Mouse (Mus musculus): Measurements from ENCODE around the gene Sertad1. TPM values are rescaled to one million over a fixed set of nuclear protein-coding genes. Genes with fewer than 3 reads are reported as not detected.

Sertad1 gene
- polyA plus RNA-seq, 1 experiment from 2014 or later, result 18.4 TPM

DNA sequence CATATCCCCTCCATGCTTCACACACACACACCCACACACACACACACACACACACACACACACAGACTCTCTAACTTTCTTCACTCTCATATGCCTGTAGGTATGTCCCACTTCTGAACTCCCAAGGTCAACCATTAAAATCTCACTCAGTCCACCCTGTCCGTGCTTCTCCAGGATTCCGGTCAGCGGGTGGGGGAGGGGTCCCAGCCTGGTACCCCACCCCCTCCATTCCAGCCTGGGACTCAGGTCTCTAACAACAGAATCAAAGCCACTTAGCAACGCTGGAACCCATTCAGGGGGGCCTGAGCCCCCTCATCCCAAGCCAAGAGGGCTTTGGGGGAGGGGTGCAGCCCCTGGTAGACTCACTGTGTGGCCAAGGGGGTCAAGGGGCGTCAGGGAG, 36.3 kb downstream of the Sertad1 start, which contains the start of gene Hipk4:
Gene Hipk4 (plus strand): TSS at position 301 of the 400 bp plus-strand sequence.
- WGBS, result 65% methylated on average over 5 of the region's 5 CpGs
- H3K9me3 ChIP-seq (ENCODE audit: control insufficient read depth, low read length), result no peaks in the 10 kb centered on the region; the same call in 1 of the 2 replicates
- no peak within 1 kb of the TSS for H3K4me3 ChIP-seq (ENCODE audit: low read depth, low read length)
- H3K9ac ChIP-seq (ENCODE audit: low read length), result no peak within 1 kb of the TSS
- no peaks in the 10 kb centered on the region for H3K36me3 ChIP-seq (ENCODE audit: control insufficient read depth, insufficient read depth, low read length)
- no peaks in the 10 kb centered on the region for H3K27me3 ChIP-seq (ENCODE audit: control insufficient read depth, insufficient read depth, low read length)
- ATAC-seq (ENCODE audit: insufficient read depth, low FRiP score, low TSS enrichment) (no peak), DNase-seq (ENCODE audit: low spot score) (no peak)
- no peak within 1 kb of the TSS for H3K27ac ChIP-seq (ENCODE audit: low read depth, low read length)
- no peaks in the 10 kb centered on the region for H3K4me1 ChIP-seq (ENCODE audit: control insufficient read depth, insufficient read depth, low read length)
- no peak within 1 kb of the TSS for H3K4me2 ChIP-seq (ENCODE audit: low read depth)

DNA sequence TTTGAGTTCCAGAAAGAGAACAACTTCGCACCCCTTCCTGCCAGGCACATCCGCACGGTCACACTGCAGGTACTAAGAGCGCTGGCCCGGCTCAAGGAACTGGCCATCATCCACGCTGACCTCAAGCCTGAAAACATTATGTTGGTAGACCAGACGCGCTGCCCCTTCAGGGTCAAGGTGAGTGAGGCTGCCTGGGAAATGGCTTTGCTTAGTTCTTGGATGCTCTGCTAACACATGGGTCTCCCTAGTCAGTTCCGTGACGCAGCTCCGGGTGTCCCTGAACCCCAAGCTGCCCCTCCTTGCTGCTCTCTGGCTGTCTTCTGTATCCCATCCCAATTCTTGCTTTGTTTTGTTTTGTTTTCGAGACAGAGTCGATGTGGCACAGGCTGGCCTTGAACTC, 37.1 kb downstream of the Sertad1 start:
- Histone ChIP-seq H3K36me3 (ENCODE audit: control insufficient read depth, insufficient read depth, low read length) (no peaks in the 10 kb centered on the region), H3K9me3 (ENCODE audit: control insufficient read depth, low read length) (no peaks in the 10 kb centered on the region; the same call in 1 of the 2 replicates), H3K4me3 (ENCODE audit: low read depth, low read length) (no peak overlapping the region), H3K4me2 (ENCODE audit: low read depth) (no peak overlapping the region), H3K9ac (ENCODE audit: low read length) (no peak overlapping the region), H3K4me1 (ENCODE audit: control insufficient read depth, insufficient read depth, low read length) (no peaks in the 10 kb centered on the region), H3K27me3 (ENCODE audit: control insufficient read depth, insufficient read depth, low read length) (no peaks in the 10 kb centered on the region), H3K27ac (ENCODE audit: low read depth, low read length) (no peak overlapping the region)
- WGBS, result 92% methylated on average over 13 of the region's 13 CpGs
- DNase-seq (ENCODE audit: low spot score) (no peak), ATAC-seq (ENCODE audit: insufficient read depth, low FRiP score, low TSS enrichment) (no peak)

DNA sequence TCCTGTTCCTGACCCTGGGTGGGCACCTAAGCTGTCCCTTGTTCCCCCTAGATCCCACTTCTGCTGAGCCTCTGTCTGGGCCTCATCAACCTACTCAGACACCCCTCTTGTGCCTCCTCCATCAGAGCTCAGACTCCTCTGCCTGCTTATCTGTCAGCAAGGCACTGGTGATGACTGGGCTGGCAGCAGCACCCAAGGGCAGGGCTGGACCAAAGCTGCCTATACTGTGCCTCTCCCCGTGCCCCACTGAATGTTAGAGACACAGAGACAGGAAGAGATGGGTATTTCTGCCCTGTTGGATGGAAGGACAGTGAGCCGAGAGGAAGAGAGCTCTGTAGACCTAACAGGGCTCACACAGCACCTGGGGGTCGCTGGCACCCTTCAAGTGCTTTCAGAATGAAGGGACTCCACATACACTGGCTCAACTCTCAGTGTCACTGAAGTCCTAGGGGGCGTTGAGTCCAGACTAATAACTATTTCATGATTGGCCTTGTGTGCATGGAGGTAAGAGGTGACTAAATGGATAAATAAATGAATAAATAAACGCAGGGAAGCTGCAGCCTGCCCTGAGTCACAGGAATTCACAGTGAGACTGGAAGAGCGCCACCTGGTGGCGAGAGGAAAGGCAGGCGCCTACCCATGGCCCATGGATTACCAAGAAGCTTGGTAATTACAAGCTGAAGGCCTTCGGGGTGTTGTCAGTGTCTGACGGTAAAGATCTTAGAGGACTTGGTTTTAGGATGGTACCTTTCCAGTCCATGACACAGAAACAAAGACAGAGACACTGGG, 39.5 kb downstream of the Sertad1 start:
- no peaks in the 10 kb centered on the region for H3K9me3 ChIP-seq (ENCODE audit: control insufficient read depth, low read length)
- no peak overlapping the region for H3K9ac ChIP-seq (ENCODE audit: low read length)
- H3K36me3 ChIP-seq (ENCODE audit: control insufficient read depth, insufficient read depth, low read length), result 0 out of 2 replicates have a peak, but pooled peaks cover 2% of the 10 kb centered on the region
- no peaks in the 10 kb centered on the region for H3K27me3 ChIP-seq (ENCODE audit: control insufficient read depth, insufficient read depth, low read length)
- no peaks in the 10 kb centered on the region for H3K4me1 ChIP-seq (ENCODE audit: control insufficient read depth, insufficient read depth, low read length)
- 29% methylated on average over 10 of the region's 10 CpGs for WGBS
- no peak overlapping the region for H3K27ac ChIP-seq (ENCODE audit: low read depth, low read length)
- ATAC-seq (ENCODE audit: insufficient read depth, low FRiP score, low TSS enrichment) (no peak), DNase-seq (ENCODE audit: low spot score) (peak; percentile 84)
- H3K4me3 ChIP-seq (ENCODE audit: low read depth, low read length), result no peak overlapping the region
- H3K4me2 ChIP-seq (ENCODE audit: low read depth), result no peak overlapping the region

DNA sequence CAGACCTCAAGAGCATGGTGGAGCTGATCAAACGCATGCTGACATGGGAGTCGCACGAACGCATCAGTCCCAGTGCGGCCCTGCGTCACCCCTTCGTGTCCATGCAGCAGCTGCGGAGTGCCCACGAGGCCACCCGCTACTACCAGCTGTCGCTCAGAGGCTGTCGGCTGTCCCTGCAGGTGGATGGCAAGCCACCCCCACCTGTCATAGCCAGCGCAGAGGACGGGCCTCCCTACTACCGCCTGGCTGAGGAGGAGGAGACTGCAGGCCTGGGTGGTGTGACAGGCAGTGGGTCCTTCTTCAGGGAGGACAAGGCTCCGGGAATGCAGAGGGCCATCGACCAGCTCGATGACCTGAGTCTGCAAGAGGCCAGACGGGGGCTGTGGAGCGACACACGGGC, 42.4 kb downstream of the Sertad1 start:
- 85% methylated on average over 21 of the region's 21 CpGs for WGBS
- H3K27me3 ChIP-seq (ENCODE audit: control insufficient read depth, insufficient read depth, low read length), result no peaks in the 10 kb centered on the region
- no peaks in the 10 kb centered on the region for H3K9me3 ChIP-seq (ENCODE audit: control insufficient read depth, low read length)
- no peak for DNase-seq (ENCODE audit: low spot score)
- H3K36me3 ChIP-seq (ENCODE audit: control insufficient read depth, insufficient read depth, low read length), result 0 out of 2 replicates have a peak, but pooled peaks cover 4% of the 10 kb centered on the region
- H3K9ac ChIP-seq (ENCODE audit: low read length), result no peak overlapping the region
- no peak overlapping the region for H3K4me3 ChIP-seq (ENCODE audit: low read depth, low read length)
- H3K27ac ChIP-seq (ENCODE audit: low read depth, low read length), result no peak overlapping the region
- H3K4me1 ChIP-seq (ENCODE audit: control insufficient read depth, insufficient read depth, low read length), result no peaks in the 10 kb centered on the region
- ATAC-seq (ENCODE audit: insufficient read depth, low FRiP score, low TSS enrichment), result no peak
- H3K4me2 ChIP-seq (ENCODE audit: low read depth), result no peak overlapping the region

DNA sequence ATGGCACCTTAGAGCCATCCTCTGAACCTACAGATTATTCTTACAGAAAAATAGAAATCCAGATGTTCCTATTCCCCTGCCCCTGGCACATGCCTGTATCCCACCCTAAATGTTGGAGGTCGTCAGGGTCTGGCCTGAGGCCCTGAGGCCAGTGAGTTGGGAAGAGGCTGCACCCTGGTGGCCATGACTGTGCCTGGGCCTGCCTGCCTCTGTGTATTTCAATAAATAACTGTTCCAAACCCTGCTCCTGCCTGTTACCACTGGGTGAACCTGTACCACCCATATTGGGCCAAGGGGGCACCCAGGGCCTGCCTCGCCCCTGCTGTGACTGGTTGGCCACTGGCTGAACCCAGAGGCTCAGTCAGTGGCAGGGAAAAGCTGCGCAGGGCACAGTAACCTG, 44.2 kb downstream of the Sertad1 start:
- peaks cover 4% of the 10 kb centered on the region; the same call in 1 of the 2 replicates for H3K36me3 ChIP-seq (ENCODE audit: control insufficient read depth, insufficient read depth, low read length)
- ATAC-seq (ENCODE audit: insufficient read depth, low FRiP score, low TSS enrichment) (no peak), DNase-seq (ENCODE audit: low spot score) (no peak)
- no peaks in the 10 kb centered on the region for H3K9me3 ChIP-seq (ENCODE audit: control insufficient read depth, low read length)
- H3K27ac ChIP-seq (ENCODE audit: low read depth, low read length), result no peak overlapping the region
- H3K27me3 ChIP-seq (ENCODE audit: control insufficient read depth, insufficient read depth, low read length), result no peaks in the 10 kb centered on the region
- no peaks in the 10 kb centered on the region for H3K4me1 ChIP-seq (ENCODE audit: control insufficient read depth, insufficient read depth, low read length)
- WGBS, result 82% methylated on average over 3 of the region's 3 CpGs
- H3K9ac ChIP-seq (ENCODE audit: low read length), result no peak overlapping the region
- no peak overlapping the region for H3K4me2 ChIP-seq (ENCODE audit: low read depth)
- no peak overlapping the region for H3K4me3 ChIP-seq (ENCODE audit: low read depth, low read length)

DNA sequence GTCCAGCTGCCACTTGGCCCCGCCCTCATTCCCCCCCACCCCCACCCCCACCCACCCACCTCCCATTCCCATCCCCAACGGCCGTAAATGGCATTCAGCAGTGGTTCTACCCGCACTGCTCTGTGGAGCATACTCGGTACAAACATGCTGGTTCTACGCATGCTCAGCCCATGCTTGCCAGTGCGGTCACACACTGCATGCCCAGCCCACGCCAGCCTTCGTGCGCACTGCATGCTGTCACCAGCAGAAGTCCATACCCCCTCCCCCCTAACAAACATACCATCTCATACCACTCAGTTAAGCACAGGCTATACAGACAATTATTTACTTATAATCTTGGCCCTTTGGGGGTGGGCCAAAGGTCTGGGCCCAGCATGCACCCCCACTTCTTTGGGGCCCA, 45.0 kb downstream of the Sertad1 start:
- no peaks in the 10 kb centered on the region for H3K4me1 ChIP-seq (ENCODE audit: control insufficient read depth, insufficient read depth, low read length)
- ATAC-seq (ENCODE audit: insufficient read depth, low FRiP score, low TSS enrichment) (no peak), DNase-seq (ENCODE audit: low spot score) (no peak)
- H3K4me3 ChIP-seq (ENCODE audit: low read depth, low read length), result no peak overlapping the region
- H3K27ac ChIP-seq (ENCODE audit: low read depth, low read length), result no peak overlapping the region
- no peak overlapping the region for H3K4me2 ChIP-seq (ENCODE audit: low read depth)
- H3K9ac ChIP-seq (ENCODE audit: low read length), result no peak overlapping the region
- no peaks in the 10 kb centered on the region for H3K9me3 ChIP-seq (ENCODE audit: control insufficient read depth, low read length)
- WGBS, result 97% methylated on average over 8 of the region's 10 CpGs
- H3K36me3 ChIP-seq (ENCODE audit: control insufficient read depth, insufficient read depth, low read length), result peaks cover 9% of the 10 kb centered on the region; the same call in 1 of the 2 replicates
- no peaks in the 10 kb centered on the region for H3K27me3 ChIP-seq (ENCODE audit: control insufficient read depth, insufficient read depth, low read length)

DNA sequence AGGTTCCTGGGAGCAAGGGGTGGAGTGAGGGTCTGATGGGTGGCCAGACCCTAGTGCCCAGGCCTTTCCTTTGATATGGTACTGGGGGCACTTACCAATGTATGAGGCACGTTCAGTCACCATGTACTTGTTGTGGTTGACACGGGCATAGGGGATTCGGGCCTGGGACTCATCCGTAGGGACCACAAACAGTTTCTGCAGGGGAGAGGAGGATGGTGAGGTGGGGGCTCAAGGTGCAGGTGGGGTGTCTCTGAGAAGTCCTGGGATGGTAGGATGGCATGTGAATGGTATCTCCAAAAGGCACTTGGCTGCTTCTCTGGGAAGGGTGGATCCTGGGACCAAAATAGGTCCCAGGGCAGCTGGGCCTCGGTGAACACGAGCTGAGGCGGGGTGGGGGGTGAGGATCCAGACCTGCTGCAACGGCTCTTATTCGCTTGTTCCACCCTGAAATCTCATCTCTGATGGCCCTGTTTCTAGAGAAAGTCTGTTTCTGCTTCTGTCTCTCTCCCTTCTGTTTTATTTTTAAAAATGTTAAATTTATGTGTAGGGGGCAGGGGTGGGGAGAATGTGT, 45.9 kb downstream of the Sertad1 start:
- no peak for ATAC-seq (ENCODE audit: insufficient read depth, low FRiP score, low TSS enrichment)
- no peak overlapping the region for H3K4me2 ChIP-seq (ENCODE audit: low read depth)
- no peaks in the 10 kb centered on the region for H3K4me1 ChIP-seq (ENCODE audit: control insufficient read depth, insufficient read depth, low read length)
- no peaks in the 10 kb centered on the region for H3K9me3 ChIP-seq (ENCODE audit: control insufficient read depth, low read length)
- H3K36me3 ChIP-seq (ENCODE audit: control insufficient read depth, insufficient read depth, low read length), result peaks cover 11% of the 10 kb centered on the region
- no peak overlapping the region for H3K9ac ChIP-seq (ENCODE audit: low read length)
- H3K27ac ChIP-seq (ENCODE audit: low read depth, low read length), result no peak overlapping the region
- no peak for DNase-seq (ENCODE audit: low spot score)
- H3K27me3 ChIP-seq (ENCODE audit: control insufficient read depth, insufficient read depth, low read length), result no peaks in the 10 kb centered on the region
- WGBS, result 87% methylated on average over 9 of the region's 9 CpGs
- no peak overlapping the region for H3K4me3 ChIP-seq (ENCODE audit: low read depth, low read length)

DNA sequence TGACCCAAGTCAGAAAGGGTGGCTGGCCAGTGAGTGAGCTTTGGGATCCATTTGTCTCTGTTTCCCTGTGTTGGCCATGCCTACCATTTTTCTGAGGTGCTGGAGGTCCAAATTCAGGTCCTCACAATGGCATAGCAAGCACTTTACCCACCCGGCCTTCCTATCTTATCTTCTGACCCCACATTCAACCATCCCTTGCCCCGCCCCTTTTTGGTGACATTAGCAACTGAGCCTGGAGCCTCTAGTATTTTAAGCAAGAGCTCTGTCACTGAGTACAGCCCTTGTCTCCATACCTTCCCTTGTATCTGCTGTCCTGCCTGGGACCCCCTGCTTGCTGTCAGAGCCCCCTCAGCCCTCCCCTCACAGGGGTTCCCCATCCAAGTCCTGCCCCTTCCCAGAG, 48.7 kb downstream of the Sertad1 start:
- Histone ChIP-seq H3K9ac (ENCODE audit: low read length) (no peak overlapping the region), H3K4me3 (ENCODE audit: low read depth, low read length) (no peak overlapping the region), H3K9me3 (ENCODE audit: control insufficient read depth, low read length) (no peaks in the 10 kb centered on the region), H3K27ac (ENCODE audit: low read depth, low read length) (no peak overlapping the region), H3K27me3 (ENCODE audit: control insufficient read depth, insufficient read depth, low read length) (no peaks in the 10 kb centered on the region), H3K4me2 (ENCODE audit: low read depth) (no peak overlapping the region), H3K4me1 (ENCODE audit: control insufficient read depth, insufficient read depth, low read length) (no peaks in the 10 kb centered on the region), H3K36me3 (ENCODE audit: control insufficient read depth, insufficient read depth, low read length) (peaks cover 11% of the 10 kb centered on the region)
- WGBS, result 88% methylated on average over 2 of the region's 2 CpGs
- ATAC-seq (ENCODE audit: insufficient read depth, low FRiP score, low TSS enrichment), result no peak
- no peak for DNase-seq (ENCODE audit: low spot score)

DNA sequence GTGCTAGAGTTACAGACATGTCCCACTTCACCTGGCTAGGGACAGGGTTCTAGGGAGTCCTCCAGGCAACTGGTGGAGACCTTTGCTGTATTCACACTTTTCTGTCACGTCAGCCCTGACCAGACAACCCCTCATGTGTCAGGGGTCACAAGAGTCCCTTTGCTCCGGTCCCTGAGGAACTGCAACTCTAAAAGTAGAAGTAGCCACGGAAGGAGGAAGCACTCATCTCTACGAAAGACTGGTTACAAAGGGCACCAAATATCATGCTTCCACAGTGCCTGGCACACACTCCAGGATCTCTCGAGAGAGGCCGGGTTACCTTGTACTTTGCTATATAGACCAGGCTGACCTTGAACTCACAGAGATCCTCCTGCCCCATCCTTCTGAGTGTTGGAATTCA, 49.9 kb downstream of the Sertad1 start:
- H3K27ac ChIP-seq (ENCODE audit: low read depth, low read length), result no peak overlapping the region
- H3K4me3 ChIP-seq (ENCODE audit: low read depth, low read length), result no peak overlapping the region
- no peaks in the 10 kb centered on the region for H3K4me1 ChIP-seq (ENCODE audit: control insufficient read depth, insufficient read depth, low read length)
- no peaks in the 10 kb centered on the region for H3K9me3 ChIP-seq (ENCODE audit: control insufficient read depth, low read length)
- H3K4me2 ChIP-seq (ENCODE audit: low read depth), result no peak overlapping the region
- ATAC-seq (ENCODE audit: insufficient read depth, low FRiP score, low TSS enrichment) (no peak), DNase-seq (ENCODE audit: low spot score) (no peak)
- peaks cover 9% of the 10 kb centered on the region for H3K36me3 ChIP-seq (ENCODE audit: control insufficient read depth, insufficient read depth, low read length)
- no peaks in the 10 kb centered on the region for H3K27me3 ChIP-seq (ENCODE audit: control insufficient read depth, insufficient read depth, low read length)
- WGBS, result 88% methylated on average over 6 of the region's 6 CpGs
- H3K9ac ChIP-seq (ENCODE audit: low read length), result no peak overlapping the region

All from neural tube, embryonic 11.5 days (tissue).